Mouse (Mus musculus) adrenal gland, postnatal 14 days (tissue): ENCODE measurements around the gene Hemgn. TPM values are rescaled to one million over a fixed set of nuclear protein-coding genes. Genes with fewer than 3 reads are reported as not detected.

Experiments
- DNase-seq: peaks from one replicate; pipeline ENCODE4 v3.0.0; 2021; ENCODE audit warnings: mixed read lengths
- total RNA-seq: library from RNA; stranded (reverse); gene quantifications from 2 replicates; pipeline ENCODE4 v1.2.3, GENCODE M21; 2021

Hemgn gene
- total RNA-seq, 1 experiment from 2014 or later = 9.0 TPM

GRCm38 (mm10) chr4:46412113-46412512 lies 1.2 kb downstream of the Hemgn start:
- DNase-seq = no peak

- DNase-seq = no peak
These were observed 1.8 kb downstream of the Hemgn start for GRCm38 (mm10) chr4:46411489-46411888.

- no peak for DNase-seq
These were observed 2.6 kb downstream of the Hemgn start for GRCm38 (mm10) chr4:46410677-46411076.

GRCm38 (mm10) chr4:46406966-46407703 lies 6.2 kb downstream of the Hemgn start:
- no peak for DNase-seq

GRCm38 (mm10) chr4:46404042-46404795 lies 9.1 kb downstream of the Hemgn start:
- DNase-seq = no peak

- no peak for DNase-seq
These were observed 14.5 kb downstream of the Hemgn start for GRCm38 (mm10) chr4:46398839-46399238.

GRCm38 (mm10) chr4:46395736-46396135 lies 17.6 kb downstream of the Hemgn start:
- no peak for DNase-seq

GRCm38 (mm10) chr4:46394388-46394787 lies 18.9 kb downstream of the Hemgn start:
- DNase-seq = no peak

GRCm38 (mm10) chr4:46390390-46390970 lies 22.8 kb downstream of the Hemgn start:
- peak; percentile 89 for DNase-seq

GRCm38 (mm10) chr4:46389612-46390341 lies 23.5 kb downstream of the Hemgn start:
- peak; percentile 50 for DNase-seq

GRCm38 (mm10) chr4:46389013-46389611 lies 24.2 kb downstream of the Hemgn start, which contains the start of gene Trmo:
Gene Trmo, minus strand, starts transcription at chr4:46389437.
- peak; percentile 96 for DNase-seq

- no peak for DNase-seq
These were observed 24.8 kb downstream of the Hemgn start for GRCm38 (mm10) chr4:46388556-46388955.

- DNase-seq = peak; percentile 92
These were observed 38.4 kb downstream of the Hemgn start for GRCm38 (mm10) chr4:46374869-46375368.

GRCm38 (mm10) chr4:46374455-46374854 lies 38.9 kb downstream of the Hemgn start:
- peak; percentile 64 for DNase-seq

- DNase-seq = peak; percentile 94
These were observed 42.3 kb downstream of the Hemgn start for GRCm38 (mm10) chr4:46371030-46371429.

GRCm38 (mm10) chr4:46370406-46370805 lies 42.9 kb downstream of the Hemgn start:
- DNase-seq = peak; percentile 78

- no peak for DNase-seq
These were observed 44.2 kb downstream of the Hemgn start for GRCm38 (mm10) chr4:46369070-46369469.

- DNase-seq = no peak
These were observed 45.8 kb downstream of the Hemgn start for GRCm38 (mm10) chr4:46367487-46367959.

- DNase-seq = no peak
These were observed 48.9 kb downstream of the Hemgn start for GRCm38 (mm10) chr4:46364360-46364759.

GRCm38 (mm10) chr4:46361258-46361657 lies 52.0 kb downstream of the Hemgn start:
- DNase-seq = no peak

GRCm38 (mm10) chr4:46359539-46360253 lies 53.6 kb downstream of the Hemgn start:
- DNase-seq = no peak
